Mouse (Mus musculus) neural tube, embryonic 10.5 days (tissue): ENCODE measurements around the gene Aldh1a1.
"Not testable (repeated sequence)": the region's sequence is repeated elsewhere in the genome, so short reads cannot be mapped to it uniquely, and the experiment has no call there.

Experiments
- DNase-seq: peaks from one replicate; pipeline ENCODE4 v3.0.0-alpha.2; 2017; ENCODE audit warnings: low spot score; ENCODE audit errors: extremely low spot score

Aldh1a1 gene

DNA sequence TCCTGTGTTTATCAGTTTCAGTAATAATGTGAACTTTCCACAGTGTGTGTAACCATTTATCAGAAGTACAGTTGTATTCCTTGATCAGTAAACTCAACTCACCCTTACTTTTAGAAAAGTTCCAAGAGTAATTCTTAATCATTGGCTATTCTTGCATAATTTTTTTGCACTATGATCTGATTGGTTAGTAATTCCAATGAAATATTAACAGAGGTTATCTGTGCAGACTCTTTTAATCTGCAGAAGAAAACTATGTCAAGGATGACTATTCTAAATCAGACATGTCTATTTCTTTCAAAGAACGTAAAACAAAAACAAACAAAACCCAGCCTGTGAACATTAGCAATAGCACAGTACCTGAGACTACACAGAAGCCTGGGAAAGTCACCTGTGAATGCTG, 62.9 kb downstream of the Aldh1a1 start:
- DNase-seq = no peak

DNA sequence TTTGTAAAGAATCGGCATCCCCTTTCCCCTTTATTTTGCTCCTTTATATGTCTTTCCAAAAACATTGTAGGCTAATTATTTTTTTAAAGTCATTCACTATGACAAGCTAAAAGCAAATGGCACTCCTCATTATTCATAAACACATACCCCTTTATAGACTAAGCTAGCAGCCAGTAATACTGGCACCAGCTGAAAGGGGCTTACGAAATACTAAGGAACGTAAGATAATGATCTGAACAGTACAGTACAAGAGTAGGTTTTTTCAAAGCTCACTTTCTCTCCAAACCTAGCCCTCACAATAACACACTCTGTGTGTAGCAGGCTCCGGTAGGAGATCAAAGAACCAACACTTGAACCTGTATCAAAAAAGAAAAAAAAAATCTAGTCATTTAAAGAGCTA, 64.7 kb downstream of the Aldh1a1 start:
- DNase-seq = no peak

DNA sequence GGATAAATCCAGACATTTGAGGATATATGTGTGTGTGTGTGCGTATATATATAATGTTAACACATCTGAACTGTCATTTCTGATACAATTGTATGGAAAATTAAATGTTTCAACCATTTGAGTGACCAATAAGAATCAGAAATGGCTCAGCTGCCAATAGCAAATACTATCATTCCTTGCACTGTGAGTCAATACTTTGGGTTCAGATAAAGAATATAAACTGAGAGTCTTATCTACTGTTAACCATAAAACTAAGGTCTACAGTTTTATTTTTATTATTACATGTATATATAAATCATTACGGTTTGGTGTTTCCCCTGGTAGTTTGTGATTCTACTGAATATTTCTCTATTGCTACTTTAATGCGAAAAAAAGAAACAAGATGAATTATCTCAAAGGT, 65.6 kb downstream of the Aldh1a1 start:
- no peak for DNase-seq

DNA sequence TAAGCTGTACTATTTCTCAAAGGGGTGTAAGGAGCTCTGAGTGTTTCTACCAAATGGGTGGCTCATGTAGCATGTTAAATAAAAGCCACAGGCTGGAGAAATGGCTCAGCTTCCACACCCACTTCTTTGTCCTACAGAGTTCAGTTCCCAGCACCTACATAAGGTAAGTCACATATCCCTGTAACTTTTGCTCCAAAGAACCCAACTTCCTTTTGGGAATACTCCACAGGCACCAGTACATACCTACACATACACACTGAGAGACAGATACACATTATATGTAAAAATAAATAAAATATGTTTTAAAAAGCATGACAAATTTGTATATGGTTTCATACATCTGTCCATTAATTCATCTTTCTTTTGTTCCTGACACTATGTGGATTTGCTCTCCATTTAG, 66.0 kb downstream of the Aldh1a1 start:
- DNase-seq = no peak

DNA sequence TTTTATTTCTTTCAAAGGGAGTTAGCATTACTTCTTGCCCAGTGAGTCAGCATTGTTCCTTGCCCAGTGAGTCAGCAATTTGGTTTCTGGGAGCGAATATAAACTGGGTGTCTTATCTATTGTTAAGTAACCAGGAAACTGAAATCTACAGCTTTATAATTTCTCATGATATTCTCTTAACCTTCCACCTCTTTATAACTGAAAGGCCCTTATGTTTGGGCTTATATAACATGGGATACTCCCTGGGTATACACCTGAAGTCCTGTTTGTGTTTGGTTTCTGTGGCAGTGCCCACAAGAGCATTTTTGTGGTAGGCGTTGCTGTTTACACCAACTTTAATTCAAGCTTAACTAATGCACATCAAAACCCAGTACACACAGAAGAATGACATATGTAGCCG, 66.4 kb downstream of the Aldh1a1 start:
- DNase-seq = no peak

DNA sequence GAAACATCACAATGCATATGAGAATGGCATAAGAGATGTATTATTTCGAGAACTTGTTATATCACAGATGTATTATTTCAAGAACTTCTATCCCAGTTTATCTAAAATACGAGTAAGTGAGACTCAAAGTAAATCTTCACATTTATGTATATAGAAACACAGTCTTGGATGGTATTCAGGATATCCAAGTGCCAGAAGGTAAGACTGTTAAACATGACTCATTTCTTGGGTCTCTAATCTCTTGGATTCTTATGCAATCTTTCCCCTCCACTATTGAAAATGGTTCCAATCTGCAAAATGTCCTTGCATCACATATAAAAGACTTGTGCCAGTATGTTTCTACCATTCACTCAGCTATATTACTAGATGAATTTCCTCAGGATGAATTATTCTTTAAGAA, 67.4 kb downstream of the Aldh1a1 start:
- DNase-seq = no peak

DNA sequence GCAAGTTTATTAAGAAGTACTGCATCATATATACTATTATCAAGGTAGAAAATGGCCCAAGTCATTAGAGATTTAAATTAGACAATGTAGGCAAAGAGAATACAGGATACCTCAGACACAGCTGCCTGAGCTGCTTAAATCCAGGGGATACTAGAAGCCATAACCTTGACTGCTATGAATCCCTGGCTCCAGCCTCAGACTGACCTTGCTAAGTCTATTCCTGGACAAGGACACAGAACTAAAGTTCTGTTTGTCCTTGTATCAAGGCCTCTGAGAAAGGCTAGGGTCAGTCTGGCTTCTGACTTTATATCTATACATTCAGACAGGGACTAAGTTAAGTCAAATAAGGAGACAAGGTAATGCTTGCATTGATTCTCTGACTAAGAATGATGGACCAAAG, 69.9 kb downstream of the Aldh1a1 start:
- DNase-seq = no peak

DNA sequence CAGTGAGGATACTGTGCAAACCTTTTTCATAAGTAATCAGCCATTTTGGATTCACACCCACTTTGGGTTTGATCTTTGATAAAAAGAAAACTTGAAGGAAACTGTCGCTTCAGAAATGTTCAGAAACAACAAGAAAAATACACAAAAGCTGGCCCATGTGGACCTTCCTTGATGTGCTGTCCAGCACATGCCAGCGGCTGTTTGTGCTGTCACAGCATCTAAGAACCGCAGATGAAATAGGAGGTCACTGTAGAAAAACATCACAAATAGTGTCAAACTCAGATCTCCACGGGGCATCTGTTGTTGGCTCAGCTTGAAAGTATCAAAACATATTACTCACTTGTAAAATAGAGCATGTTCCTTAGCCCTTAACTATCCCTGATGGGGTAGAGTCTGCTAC, 73.8 kb downstream of the Aldh1a1 start:
- DNase-seq = no peak

DNA sequence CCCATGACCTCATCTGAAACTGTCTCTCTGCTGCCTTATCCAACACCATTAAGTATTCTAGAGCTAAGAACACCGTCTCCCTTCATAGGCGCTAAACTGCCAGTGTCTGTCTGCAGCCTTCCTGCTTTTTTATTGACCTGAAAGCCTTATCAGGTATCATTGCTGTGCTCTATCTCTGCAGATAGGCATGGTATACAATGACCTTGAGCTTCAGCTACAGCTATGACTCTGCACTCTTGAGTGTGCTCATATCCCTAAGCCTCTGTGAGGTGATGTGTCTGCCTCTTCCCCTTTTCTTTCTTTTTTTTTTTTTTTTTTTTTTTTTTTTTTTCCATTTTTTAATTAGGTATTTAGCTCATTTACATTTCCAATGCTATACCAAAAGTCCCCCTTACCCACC, 74.5 kb downstream of the Aldh1a1 start:
- DNase-seq = no peak

DNA sequence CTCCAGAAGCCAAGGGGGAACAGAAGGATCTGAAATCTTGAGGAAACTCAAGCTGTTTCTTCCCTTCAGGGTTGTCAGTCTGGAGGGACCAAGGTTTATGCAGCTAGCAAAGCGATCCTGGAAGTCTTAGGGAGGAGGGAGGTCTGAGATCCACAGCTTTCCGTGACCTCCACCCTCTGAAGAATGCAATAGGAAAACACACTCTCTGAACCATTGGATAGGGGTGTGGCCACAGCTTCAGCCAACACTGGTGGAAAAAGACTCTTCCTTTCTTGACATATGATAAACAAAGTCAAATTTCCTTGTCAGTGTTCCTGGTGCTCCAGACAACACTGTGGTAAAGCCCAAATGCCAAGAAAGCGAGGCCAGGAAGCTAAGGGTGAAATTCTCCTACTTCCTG, 84.5 kb downstream of the Aldh1a1 start:
- DNase-seq = no peak

DNA sequence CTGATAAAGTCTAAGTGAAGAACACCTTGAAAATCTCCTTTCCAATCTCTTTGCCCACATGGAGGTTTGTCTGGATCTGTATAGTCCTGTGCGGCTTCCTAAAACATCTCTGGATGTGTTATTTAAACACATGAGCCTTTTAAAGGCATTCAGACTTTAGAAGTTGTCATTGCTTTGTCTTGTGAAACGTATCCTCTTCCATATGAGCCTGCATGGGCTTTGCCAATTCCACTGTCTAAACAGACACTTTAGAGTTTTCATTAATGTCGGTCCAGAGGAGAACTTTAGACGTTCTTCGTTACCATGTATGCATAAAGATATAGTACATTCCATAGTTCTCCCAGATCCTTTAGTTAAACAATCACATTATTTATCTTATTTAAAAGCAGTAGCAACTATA, 84.9 kb downstream of the Aldh1a1 start:
- no peak for DNase-seq

DNA sequence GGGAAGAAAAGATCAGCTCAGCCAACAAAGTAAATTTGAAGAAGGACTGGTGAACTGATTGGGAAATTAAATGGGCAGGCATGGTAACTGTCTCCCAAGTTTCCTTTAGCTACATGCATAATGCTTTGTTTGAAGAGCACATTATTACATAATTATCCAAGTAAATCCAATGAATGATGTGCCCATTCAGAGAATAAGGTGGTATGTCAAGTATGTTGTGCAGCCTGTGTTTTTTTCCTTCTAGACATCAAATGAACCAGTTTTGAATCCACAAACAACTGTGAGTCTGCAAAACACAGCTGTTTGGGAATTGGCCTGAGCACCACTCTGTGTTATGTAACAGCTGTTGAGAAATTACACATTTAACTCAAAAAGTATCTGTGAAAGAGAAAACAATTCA, 107.4 kb downstream of the Aldh1a1 start:
- no peak for DNase-seq

DNA sequence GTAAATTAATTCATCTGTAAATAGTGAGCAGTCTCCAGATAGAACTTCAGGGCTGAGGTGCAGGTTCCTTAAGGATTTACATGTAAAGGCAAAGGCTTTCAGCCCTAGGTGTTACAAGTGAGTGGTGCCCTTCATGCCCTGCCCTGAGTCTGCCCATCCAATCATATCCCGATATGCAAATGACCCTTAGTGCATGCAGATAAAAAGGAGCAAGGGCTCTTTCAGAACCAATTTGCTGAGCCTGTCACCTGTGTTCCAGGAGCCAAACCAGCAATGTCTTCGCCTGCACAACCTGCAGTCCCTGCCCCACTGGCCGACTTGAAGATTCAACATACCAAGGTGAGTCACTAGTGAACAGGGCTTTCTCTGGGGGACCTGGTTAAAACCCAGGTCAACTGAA, 109.2 kb downstream of the Aldh1a1 start:
- no peak for DNase-seq

DNA sequence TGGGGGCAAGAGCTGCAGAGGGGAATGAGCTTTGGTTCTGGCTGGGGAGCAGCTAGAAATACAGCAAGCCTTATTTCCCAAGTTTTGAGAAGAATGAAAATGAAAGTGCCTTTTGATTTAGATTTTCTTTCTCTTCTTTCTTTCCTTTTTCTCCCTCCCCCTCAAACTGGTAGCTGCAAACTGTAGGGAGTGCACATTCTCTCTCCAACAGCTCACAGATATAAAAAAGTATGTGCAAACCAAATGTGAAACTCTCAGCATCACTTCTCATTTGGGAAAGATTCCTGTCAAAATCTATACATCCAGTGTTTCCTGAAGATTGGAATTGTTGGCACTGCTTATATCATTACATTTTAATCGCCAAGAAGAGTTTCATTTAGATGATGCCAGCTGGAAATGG, 110.7 kb downstream of the Aldh1a1 start:
- DNase-seq = no peak

DNA sequence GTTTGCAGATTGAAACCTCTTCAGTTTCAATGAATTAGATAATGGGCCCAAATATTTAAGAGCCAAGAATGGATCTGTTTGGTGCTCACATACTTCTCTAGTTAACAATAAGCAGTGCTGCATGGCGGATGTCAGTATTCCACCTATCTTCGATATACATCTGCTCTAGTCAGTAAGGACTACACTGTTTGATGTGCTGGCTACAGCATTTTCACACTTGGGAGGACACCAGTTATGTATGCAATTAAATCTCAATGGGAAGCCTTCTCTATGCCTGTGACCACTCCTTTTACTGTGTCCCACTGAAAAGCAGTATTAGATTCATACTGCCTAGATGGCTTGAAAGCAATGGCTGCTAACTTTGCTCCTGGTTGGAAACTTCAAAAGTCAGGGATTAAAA, 111.4 kb downstream of the Aldh1a1 start:
- no peak for DNase-seq

DNA sequence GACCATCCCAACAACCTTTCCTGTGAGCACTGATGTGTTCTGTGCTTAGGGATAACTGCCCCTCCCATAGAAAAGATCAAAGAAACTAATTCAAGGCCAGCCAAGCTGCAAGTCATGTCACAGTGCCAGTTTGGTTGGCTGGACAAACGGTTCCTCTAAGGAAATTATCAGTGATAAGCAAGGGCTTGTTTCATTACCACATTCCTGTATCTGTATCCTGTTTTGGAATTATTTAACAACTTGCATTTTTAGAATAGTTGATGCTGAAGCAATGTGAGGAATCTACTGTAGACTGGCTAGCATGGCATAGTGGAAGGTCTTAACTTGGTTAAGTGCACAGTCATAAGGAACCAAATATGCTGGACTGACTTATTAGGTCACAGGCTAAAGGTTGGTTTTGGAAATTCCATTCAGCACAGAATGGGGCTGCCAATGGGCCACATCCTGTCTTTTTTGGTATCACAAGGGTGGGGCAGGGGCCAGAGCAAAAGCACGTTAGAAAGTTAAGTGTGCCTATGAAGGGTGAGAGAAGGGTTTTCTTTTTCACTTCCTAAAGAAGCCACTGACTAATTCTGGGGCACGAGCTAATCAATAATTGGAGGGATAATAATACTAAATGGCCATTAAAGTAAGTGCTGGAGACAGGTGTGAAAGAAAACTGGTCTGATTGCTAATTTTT, 121.9 kb downstream of the Aldh1a1 start:
- DNase-seq = no peak

DNA sequence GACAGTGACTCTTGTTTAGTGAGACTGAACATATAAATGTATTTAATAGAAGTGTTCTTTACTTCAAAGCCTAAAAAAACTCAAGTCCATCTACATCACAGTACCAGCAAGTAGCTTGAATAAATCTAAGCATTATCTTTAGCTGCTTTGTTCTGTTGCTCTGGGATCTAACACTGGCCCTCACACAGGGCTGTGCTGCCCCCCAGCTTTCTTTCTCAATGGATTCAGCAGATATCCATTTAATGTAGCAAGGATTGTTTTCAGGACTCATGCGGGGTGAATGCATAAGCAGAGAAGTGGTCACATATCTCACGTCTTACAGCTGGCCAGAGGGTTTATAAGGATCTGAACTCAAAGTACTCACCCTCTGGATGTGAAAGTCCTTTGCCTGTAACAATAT, 129.9 kb downstream of the Aldh1a1 start:
- DNase-seq = no peak

DNA sequence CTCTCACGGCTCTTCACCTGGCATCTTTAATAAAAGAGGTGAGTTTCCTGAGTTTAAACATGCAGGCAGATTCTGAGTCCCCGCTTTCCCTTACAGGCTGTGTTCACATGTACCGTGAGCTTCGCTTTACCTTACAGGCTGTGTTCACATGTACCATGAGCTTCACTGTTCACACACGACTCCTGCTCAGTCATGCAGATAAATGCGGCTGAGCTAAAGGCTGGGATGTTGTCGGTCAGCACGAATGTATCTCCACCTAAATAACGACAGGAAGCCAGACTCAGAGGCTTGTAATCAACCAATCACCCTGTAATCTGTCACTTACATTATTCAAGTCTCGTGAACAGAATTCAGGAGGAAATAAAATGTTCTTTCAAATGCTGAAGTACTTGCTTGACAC, 130.9 kb downstream of the Aldh1a1 start:
- DNase-seq = no peak

DNA sequence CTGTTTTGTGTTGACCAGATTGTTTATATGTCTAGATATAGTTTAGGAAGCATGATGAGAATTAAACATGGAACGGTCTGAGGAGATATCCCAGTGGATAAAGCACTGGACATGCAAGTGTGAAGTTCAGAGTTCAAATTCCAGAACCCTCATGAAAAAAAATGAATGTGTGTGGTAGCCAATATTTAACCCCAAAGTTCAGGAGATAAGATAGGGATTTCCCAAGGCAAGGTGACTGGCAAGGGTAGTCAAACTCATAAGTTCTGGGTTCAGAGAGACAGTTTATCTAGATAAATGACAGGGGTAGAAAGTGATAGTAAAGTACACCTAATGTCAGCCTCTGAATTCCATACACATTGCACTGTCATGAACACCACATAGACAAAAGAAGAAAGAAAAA, 138.5 kb downstream of the Aldh1a1 start:
- DNase-seq = no peak

DNA sequence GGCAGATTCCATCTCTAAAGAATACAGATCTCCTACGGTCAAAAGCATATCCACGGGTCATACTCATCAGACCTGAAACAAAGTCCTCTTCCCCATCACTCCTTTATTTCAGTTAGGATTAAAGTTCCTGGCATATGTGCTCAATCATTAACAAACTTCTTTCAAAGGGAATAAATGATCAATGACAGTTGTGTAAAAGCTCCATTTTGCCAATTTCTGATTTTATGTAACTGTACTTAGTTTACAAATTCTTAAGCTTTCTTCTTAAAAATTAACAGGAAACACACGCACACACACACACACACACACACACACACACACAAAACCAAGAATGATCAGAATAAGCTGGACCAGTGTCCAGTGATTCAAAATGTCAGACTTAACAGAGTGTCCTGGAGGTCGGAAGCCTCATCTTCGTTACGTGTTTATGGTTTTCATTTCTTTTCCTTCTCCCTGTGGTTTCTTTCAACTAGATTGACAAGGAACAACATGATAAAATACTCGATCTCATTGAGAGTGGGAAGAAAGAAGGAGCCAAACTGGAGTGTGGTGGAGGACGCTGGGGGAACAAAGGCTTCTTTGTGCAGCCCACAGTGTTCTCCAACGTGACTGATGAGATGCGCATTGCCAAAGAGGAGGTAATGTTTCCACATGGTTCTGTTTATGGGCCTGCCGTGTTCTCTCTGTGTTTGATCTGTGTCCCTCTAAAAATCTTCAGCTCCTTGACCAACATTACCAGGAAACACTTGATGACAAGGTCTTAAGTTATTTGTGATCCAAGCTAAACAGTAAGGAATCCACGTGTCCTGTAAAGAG, 141.6 kb downstream of the Aldh1a1 start:
- peak; percentile 15 for DNase-seq

DNA sequence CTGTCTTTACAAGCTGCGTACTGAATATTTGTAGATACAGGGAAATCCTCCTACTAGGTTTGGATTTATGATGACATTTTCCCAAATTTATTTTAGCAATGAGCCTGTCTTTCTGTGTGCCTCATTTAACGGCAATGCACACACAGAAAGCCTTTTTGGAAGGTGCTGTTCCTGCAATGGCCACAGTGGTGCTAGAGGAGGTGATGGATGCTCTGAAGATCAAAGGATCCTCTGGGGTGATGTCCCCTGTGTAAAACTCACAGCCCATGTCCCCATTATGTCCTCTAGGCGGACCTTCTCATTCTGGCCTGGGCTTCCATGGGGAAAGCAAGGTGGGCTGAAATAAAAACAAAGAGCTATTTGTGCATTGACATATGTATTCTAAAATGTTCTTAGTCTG, 151.8 kb downstream of the Aldh1a1 start:
- DNase-seq = no peak

DNA sequence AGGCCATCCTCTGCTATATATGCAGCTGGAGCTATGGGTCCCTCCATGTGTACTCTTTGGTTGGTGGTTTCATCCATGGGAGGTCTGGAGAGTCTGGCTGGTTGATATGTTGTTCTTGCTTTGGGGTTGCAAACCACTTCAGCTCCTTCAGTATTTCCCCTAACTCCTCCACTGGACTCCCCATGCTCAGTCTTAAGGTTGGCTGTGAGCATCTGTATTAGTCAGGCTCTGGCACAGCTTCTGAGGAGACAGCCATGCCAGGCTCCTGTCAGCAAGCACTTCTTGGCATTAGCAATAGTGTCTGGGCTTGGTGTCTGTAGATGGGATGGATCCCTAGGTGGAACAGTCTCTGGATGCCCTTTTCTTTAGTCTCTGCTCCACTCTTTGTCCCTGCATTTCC, 155.0 kb downstream of the Aldh1a1 start:
- not testable (repeated sequence) for DNase-seq

DNA sequence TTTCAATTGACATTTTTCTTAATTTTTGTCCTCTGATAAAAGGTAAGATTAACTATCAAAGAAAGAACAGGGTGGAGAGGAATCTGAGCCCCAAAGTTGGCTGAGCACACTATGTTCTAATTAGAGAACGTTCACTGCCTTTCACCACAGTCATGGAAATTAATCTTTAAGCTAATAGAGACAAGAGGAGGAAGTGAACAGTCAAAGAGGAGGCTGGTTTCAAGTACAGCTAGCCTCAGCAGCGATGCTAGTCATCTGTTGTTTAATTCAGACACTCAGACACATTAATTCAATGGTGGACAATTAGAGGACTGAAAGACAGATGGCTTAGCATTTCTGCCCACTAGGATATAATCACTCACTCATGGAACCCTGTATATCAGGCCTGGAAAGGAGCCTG, 157.5 kb downstream of the Aldh1a1 start:
- no peak for DNase-seq
